Mouse (Mus musculus) spleen, adult 18-20 months (tissue): ENCODE measurements at regions not wholly inside any gene's neighbourhood (a gene's known extent, or its start where the extent isn't known, plus 50 kb on each side); places are given as distances from the start of the nearest gene placed in this dataset.

Experiments
- DNase-seq, 2 experiments: peaks; one replicate each; pipeline ENCODE4 v3.0.0; 2022; ENCODE audit warnings: mixed read lengths in 2 of 2

GRCm38 (mm10) chr10:118712951-118713350, 157.1 kb downstream of the Dyrk2 start:
- DNase-seq = no peak

- DNase-seq = peak in 1 of 2 experiments; percentile 10
Observed at GRCm38 (mm10) chr10:118714179-118714581, 155.8 kb downstream of the Dyrk2 start.

- no peak for DNase-seq
Observed at GRCm38 (mm10) chr10:118714595-118714994, 155.4 kb downstream of the Dyrk2 start.

GRCm38 (mm10) chr10:118720630-118721029, 149.4 kb downstream of the Dyrk2 start:
- DNase-seq = no peak

GRCm38 (mm10) chr10:118722132-118722551, 147.9 kb downstream of the Dyrk2 start:
- DNase-seq = no peak

- DNase-seq = no peak
Observed at GRCm38 (mm10) chr10:118722671-118723070, 147.3 kb downstream of the Dyrk2 start.

- no peak for DNase-seq
Observed at GRCm38 (mm10) chr10:118736093-118736492, 133.9 kb downstream of the Dyrk2 start.

- DNase-seq = no peak
Observed at GRCm38 (mm10) chr10:118737064-118737463, 132.9 kb downstream of the Dyrk2 start.

- DNase-seq = no peak
Observed at GRCm38 (mm10) chr10:118739849-118740481, 130.0 kb downstream of the Dyrk2 start.

GRCm38 (mm10) chr10:118743831-118744230, 126.2 kb downstream of the Dyrk2 start:
- DNase-seq = no peak

GRCm38 (mm10) chr10:118746719-118747395, 123.2 kb downstream of the Dyrk2 start:
- no peak for DNase-seq

GRCm38 (mm10) chr10:118749039-118749438, 121.0 kb downstream of the Dyrk2 start:
- DNase-seq = no peak

GRCm38 (mm10) chr10:118749756-118750155, 120.3 kb downstream of the Dyrk2 start:
- no peak for DNase-seq

GRCm38 (mm10) chr10:118751110-118751509, 118.9 kb downstream of the Dyrk2 start:
- no peak for DNase-seq

GRCm38 (mm10) chr10:118753061-118753775, 116.8 kb downstream of the Dyrk2 start:
- no peak for DNase-seq

- DNase-seq = no peak
Observed at GRCm38 (mm10) chr10:118754791-118755190, 115.2 kb downstream of the Dyrk2 start.

- DNase-seq = no peak
Observed at GRCm38 (mm10) chr10:118758825-118759471, 111.1 kb downstream of the Dyrk2 start.

- no peak for DNase-seq
Observed at GRCm38 (mm10) chr10:118760441-118760840, 109.6 kb downstream of the Dyrk2 start.

GRCm38 (mm10) chr10:118761101-118761868, 108.7 kb downstream of the Dyrk2 start:
- DNase-seq = no peak

GRCm38 (mm10) chr10:118765051-118765450, 105.0 kb downstream of the Dyrk2 start:
- no peak for DNase-seq

GRCm38 (mm10) chr10:118765544-118766441, 104.2 kb downstream of the Dyrk2 start:
- peak; percentile 36 to 39 for DNase-seq
